Mouse (Mus musculus): ENCODE results near the gene Tmem147.

Tmem147 gene

DNA sequence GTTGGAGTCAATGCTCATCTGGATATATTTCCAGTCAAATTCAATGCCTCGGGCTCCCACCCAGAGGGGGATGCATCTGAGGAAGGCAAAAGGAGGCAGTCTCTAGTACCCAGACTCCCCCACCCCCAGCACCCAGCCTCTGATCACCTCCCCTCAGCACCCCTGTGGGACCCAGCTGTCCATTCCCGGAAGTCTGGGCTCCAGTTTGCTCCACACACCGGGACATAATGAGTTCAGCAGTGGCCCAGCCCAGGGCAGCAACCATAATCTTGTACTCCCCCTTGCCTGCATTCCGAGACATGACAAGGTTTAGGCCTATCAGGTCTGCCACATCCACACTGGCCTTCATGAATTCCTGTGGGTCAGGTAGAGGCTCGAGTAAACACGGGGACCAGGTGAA lies 1.1 kb downstream of the Tmem147 start:
- DNase-seq (ENCODE audit: low read depth, low spot score): no peak

GRCm38 (mm10) chr7:30723274-30723953 lies 5.9 kb downstream of the Tmem147 start:
- no peak for DNase-seq (ENCODE audit: low read depth, low spot score)

GRCm38 (mm10) chr7:30721286-30721685 lies 8.1 kb downstream of the Tmem147 start:
- DNase-seq (ENCODE audit: low read depth, low spot score): no peak

DNA sequence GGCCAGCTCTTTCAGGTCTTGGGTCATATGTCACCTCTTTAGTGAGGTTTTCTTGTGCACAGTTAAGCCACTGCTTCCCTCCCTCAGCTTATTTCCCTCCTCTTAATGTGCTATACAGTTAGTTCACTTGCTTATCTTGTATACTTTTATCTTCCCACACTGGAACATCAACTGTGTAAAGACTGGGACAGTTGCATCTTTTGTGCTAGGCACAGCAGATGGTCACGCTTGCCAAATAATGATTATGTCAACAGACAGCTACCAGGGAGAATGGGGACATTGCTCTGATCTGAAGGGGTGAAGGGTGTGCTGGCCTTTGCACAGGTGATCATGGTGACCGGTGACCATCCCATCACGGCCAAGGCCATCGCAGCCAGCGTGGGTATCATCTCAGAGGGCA lies 9.7 kb downstream of the Tmem147 start:
- DNase-seq (ENCODE audit: low read depth, low spot score): no peak

GRCm38 (mm10) chr7:30717716-30718046 lies 11.7 kb downstream of the Tmem147 start:
- no peak for DNase-seq (ENCODE audit: low read depth, low spot score)

- peak; percentile 75 for DNase-seq (ENCODE audit: low read depth, low spot score)
Measured at GRCm38 (mm10) chr7:30717006-30717715, 12.2 kb downstream of the Tmem147 start.

GRCm38 (mm10) chr7:30711942-30712341 lies 17.4 kb downstream of the Tmem147 start, which contains the start of gene Atp4a:
Gene Atp4a (plus strand): TSS chr7:30712209.
- DNase-seq (ENCODE audit: low read depth, low spot score): no peak

DNA sequence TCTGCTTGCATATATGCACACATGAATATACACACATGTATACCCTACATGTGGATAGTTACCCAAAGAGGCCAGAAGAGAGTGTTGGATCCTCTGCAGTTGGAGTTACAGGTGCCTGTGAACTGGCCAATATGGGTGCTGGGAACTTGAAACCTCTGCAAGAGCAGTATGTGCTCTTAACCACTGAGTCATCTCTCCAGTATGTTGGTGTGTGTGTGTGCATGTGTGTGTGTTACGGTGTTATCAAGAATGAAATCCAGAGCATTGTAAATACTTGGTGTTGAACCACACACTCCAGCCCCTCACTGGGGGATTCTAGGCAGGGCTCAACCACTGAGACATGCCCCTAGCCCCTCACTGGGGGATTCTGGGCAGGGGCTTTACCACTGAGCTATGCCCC lies 21.9 kb downstream of the Tmem147 start:
- no peak for DNase-seq (ENCODE audit: low read depth, low spot score)

GRCm38 (mm10) chr7:30706214-30706882 lies 23.0 kb downstream of the Tmem147 start:
- DNase-seq (ENCODE audit: low read depth, low spot score): no peak

DNA sequence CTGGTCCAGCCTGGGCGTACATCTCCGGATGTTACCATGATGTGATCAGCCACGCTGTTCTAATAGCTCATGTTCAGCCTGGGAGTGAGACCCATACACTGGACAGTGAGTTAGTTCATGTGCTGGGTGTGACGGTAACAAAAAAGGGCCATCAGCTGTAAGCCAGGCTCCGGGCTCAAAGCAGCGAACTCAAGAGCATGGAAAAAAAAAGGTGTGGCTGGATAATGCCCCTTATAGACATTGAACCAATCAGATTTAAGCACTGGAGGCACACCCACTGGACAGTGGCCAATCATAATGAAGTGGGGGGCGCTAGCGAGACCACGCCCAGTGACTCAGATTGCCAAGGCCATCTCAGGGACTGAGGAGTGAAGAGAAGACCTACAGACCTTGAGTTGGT lies 30.8 kb downstream of the Tmem147 start, which contains the start of gene 2200002J24Rik:
Gene 2200002J24Rik (plus strand): TSS at position 338 of the 400 bp plus-strand sequence.
- DNase-seq (ENCODE audit: low read depth, low spot score): no peak

DNA sequence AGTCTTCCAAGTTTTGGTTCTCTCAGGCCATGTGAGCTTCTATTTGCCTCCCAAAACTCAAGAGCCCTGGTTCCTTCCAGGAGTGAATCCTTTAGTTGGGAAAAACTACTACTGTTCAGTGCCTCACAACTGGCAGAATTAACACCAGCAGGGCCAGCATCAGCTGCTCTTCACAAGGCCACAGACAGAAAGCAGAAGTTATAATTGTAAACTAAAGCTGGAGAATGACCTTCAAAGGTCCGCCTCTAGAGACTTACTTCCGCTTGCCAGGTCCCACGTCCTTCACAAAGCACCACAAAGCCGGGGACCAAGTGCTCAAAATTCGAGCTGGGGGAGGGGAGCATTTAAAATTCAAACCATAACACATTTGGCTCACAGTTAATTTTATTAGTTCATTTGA lies 31.2 kb downstream of the Tmem147 start:
- DNase-seq (ENCODE audit: low read depth, low spot score): no peak

GRCm38 (mm10) chr7:30688325-30688724 lies 41.0 kb downstream of the Tmem147 start:
- no peak for DNase-seq (ENCODE audit: low read depth, low spot score)

DNA sequence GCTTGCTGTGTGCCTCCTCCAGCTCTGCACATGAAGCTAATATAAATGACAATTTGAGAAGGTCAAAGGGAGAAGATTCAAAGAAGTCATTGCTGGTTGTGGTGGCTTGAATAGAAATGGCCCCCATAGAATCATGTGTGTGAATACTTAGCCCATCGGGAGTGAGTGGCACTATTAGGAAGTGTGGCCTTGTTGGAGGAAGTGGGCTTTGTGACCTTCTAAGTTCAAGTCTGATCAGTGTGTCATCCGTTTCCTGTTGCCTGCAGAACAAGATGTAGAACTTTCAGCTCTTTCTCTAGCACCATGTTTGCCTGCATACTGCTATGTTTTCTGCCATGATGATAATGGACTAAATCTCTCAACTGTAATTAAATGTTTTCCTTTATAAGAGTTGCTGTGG lies 45.9 kb downstream of the Tmem147 start:
- no peak for DNase-seq (ENCODE audit: low read depth, low spot score)

DNA sequence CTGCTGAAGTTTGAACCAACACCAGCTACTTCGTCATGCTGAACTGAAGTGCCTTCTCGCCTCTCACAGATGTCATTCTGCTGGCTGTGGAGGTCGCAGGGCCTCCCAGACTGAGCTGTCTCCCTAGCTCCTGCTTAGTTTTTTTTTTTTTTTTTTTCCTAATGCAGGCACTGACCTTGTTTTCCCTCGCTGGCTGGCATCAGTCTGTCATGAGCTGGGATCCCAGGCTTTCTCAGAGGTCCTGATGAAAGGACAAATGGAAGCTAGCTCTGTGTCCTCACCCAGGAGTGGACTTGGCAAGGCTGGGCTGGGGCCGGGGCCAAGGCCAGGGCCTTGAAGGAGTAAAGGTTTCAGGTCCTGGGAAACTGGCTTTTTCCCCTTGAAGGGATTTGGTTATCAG lies 47.4 kb downstream of the Tmem147 start:
- DNase-seq (ENCODE audit: low read depth, low spot score): no peak

DNA sequence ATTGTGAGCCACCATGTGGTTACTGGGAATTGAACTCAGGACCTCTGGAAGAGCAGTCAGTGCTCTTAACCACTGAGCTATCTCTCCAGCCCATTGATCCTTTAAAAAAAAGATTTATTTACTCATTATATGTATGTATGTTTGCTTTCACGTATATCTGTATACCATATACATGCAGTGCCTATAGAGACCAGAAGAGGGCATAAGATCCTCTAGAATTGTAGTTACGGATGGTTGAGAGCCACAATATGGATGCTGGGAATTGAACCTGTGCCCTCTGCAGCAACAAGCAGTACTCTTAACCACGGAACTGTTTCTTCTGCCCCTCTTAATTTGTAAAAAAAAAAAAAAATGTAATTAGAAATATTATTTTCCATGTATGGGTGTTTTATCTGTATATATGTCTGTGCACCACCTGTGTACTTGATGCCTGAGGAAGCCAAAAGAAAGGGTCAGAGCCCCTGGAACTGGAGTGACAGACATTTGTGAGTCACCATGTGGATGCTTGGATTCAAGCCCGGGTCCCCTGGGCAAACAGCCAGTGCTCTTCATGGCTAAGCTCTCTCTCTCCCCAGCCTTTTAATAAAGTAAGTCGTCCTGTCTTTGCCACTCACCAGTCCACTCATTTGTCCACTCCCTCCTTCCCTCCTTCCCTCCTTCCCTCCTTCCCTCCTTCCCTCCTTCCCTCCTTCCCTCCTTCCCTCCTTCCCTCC lies 50.9 kb downstream of the Tmem147 start:
- no peak for DNase-seq (ENCODE audit: low read depth, low spot score)

All from embryo, embryonic 11.5 days (tissue).